Mouse (Mus musculus): ENCODE measurements around the gene Tmem35b. TPM values are rescaled to one million over a fixed set of nuclear protein-coding genes. Genes with fewer than 3 reads are reported as not detected.

Tmem35b gene
- polyA plus RNA-seq, 1 experiment from 2014 or later = 12.4 TPM

GRCm38 (mm10) chr4:127170866-127171265, 47.4 kb downstream of the Tmem35b start:
- no peak overlapping the region for H3K27ac ChIP-seq (replicated peaks; ENCODE audit: low read depth, low read length)
- H3K36me3 ChIP-seq (ENCODE audit: control insufficient read depth, insufficient read depth, low read length) = no peaks in the 10 kb centered on the region
- DNase-seq (ENCODE audit: low spot score) = no peak
- H3K9ac ChIP-seq (ENCODE audit: low read depth, low read length) = no peak overlapping the region
- peaks cover 62% of the 10 kb centered on the region for H3K27me3 ChIP-seq (replicated peaks; ENCODE audit: control insufficient read depth, insufficient read depth, low read length)
- no peaks in the 10 kb centered on the region; the same call in 1 of the 2 replicates for H3K4me1 ChIP-seq (ENCODE audit: control insufficient read depth, insufficient read depth, low read length)
- H3K4me3 ChIP-seq (ENCODE audit: low read depth, low read length) = no peak overlapping the region
- 0 out of 2 replicates have a peak, but pooled peaks cover 4% of the 10 kb centered on the region for H3K9me3 ChIP-seq (ENCODE audit: control insufficient read depth, low read length)
- no peak overlapping the region for H3K4me2 ChIP-seq (ENCODE audit: low read depth, low read length)
- 40% methylated on average over 5 of the region's 5 CpGs for WGBS
- ATAC-seq (ENCODE audit: low read depth) = no peak

GRCm38 (mm10) chr4:127171341-127171905, 47.9 kb downstream of the Tmem35b start:
- ATAC-seq (ENCODE audit: low read depth) = no peak
- Histone ChIP-seq H3K4me3 (ENCODE audit: low read depth, low read length) (no peak overlapping the region), H3K27ac (replicated peaks; ENCODE audit: low read depth, low read length) (no peak overlapping the region), H3K9me3 (ENCODE audit: control insufficient read depth, low read length) (0 out of 2 replicates have a peak, but pooled peaks cover under 1% of the 10 kb centered on the region), H3K9ac (ENCODE audit: low read depth, low read length) (no peak overlapping the region), H3K4me2 (ENCODE audit: low read depth, low read length) (no peak overlapping the region), H3K4me1 (ENCODE audit: control insufficient read depth, insufficient read depth, low read length) (no peaks in the 10 kb centered on the region; the same call in 1 of the 2 replicates), H3K36me3 (ENCODE audit: control insufficient read depth, insufficient read depth, low read length) (no peaks in the 10 kb centered on the region), H3K27me3 (replicated peaks; ENCODE audit: control insufficient read depth, insufficient read depth, low read length) (peaks cover 62% of the 10 kb centered on the region)
- DNase-seq (ENCODE audit: low spot score) = no peak
- WGBS = 48% methylated on average over 4 of the region's 4 CpGs

DNA sequence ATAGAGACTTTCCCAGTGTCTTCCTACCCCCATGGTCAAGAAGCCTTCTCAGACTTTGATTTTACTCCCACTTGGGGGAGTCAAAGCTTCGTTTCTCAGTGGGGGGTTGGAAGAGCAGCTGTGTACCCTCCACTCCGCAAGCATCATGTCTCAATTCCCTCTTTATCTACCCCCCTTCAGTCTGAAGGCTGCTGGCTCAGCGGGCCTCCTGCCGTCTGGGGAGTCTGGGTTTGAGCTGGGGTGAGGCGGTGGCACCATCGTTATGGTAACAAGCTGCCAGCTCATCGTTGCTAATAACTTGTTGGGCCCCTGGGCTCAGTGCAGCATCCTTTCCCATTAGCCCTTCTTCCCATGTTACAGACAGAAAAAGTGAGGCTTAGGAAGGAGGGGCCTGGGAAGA, 48.6 kb downstream of the Tmem35b start:
- Histone ChIP-seq H3K4me1 (ENCODE audit: control insufficient read depth, insufficient read depth, low read length) (no peaks in the 10 kb centered on the region; the same call in 1 of the 2 replicates), H3K36me3 (ENCODE audit: control insufficient read depth, insufficient read depth, low read length) (no peaks in the 10 kb centered on the region), H3K27me3 (replicated peaks; ENCODE audit: control insufficient read depth, insufficient read depth, low read length) (peaks cover 56% of the 10 kb centered on the region), H3K9me3 (ENCODE audit: control insufficient read depth, low read length) (no peaks in the 10 kb centered on the region), H3K9ac (ENCODE audit: low read depth, low read length) (no peak overlapping the region), H3K4me3 (ENCODE audit: low read depth, low read length) (no peak overlapping the region), H3K27ac (replicated peaks; ENCODE audit: low read depth, low read length) (no peak overlapping the region), H3K4me2 (ENCODE audit: low read depth, low read length) (no peak overlapping the region)
- DNase-seq (ENCODE audit: low spot score) (no peak), ATAC-seq (ENCODE audit: low read depth) (no peak)
- 15% methylated on average over 7 of the region's 7 CpGs for WGBS

- no peaks in the 10 kb centered on the region for H3K9me3 ChIP-seq (ENCODE audit: control insufficient read depth, low read length)
- WGBS = 52% methylated on average over 4 of the region's 4 CpGs
These were observed 49.1 kb downstream of the Tmem35b start for GRCm38 (mm10) chr4:127172614-127173013.

GRCm38 (mm10) chr4:127173461-127173860, 50.0 kb downstream of the Tmem35b start:
- no peaks in the 10 kb centered on the region for H3K4me1 ChIP-seq (ENCODE audit: control insufficient read depth, insufficient read depth, low read length)
- 0% methylated on average over 8 of the region's 8 CpGs for WGBS
- H3K4me3 ChIP-seq (ENCODE audit: low read depth, low read length) = no peak overlapping the region
- H3K4me2 ChIP-seq (ENCODE audit: low read depth, low read length) = no peak overlapping the region
- DNase-seq (ENCODE audit: low spot score) (peak; percentile 86), ATAC-seq (ENCODE audit: low read depth) (no peak)
- H3K27ac ChIP-seq (replicated peaks; ENCODE audit: low read depth, low read length) = no peak overlapping the region
- H3K36me3 ChIP-seq (ENCODE audit: control insufficient read depth, insufficient read depth, low read length) = no peaks in the 10 kb centered on the region
- peaks cover 54% of the 10 kb centered on the region for H3K27me3 ChIP-seq (replicated peaks; ENCODE audit: control insufficient read depth, insufficient read depth, low read length)
- H3K9me3 ChIP-seq (ENCODE audit: control insufficient read depth, low read length) = no peaks in the 10 kb centered on the region
- H3K9ac ChIP-seq (ENCODE audit: low read depth, low read length) = no peak overlapping the region

More at GRCm38 (mm10) chr4:127172614-127173013, 49.1 kb downstream of the Tmem35b start:
- H3K27me3 ChIP-seq (replicated peaks; ENCODE audit: control insufficient read depth, insufficient read depth, low read length) = peaks cover 54% of the 10 kb centered on the region
- H3K27ac ChIP-seq (replicated peaks; ENCODE audit: low read depth, low read length) = no peak overlapping the region
- no peak overlapping the region for H3K9ac ChIP-seq (ENCODE audit: low read depth, low read length)
- no peaks in the 10 kb centered on the region for H3K36me3 ChIP-seq (ENCODE audit: control insufficient read depth, insufficient read depth, low read length)
- H3K4me1 ChIP-seq (ENCODE audit: control insufficient read depth, insufficient read depth, low read length) = no peaks in the 10 kb centered on the region; the same call in 1 of the 2 replicates
- no peak overlapping the region for H3K4me3 ChIP-seq (ENCODE audit: low read depth, low read length)
- no peak overlapping the region for H3K4me2 ChIP-seq (ENCODE audit: low read depth, low read length)
- DNase-seq (ENCODE audit: low spot score) = no peak
- ATAC-seq (ENCODE audit: low read depth) = no peak

DNA sequence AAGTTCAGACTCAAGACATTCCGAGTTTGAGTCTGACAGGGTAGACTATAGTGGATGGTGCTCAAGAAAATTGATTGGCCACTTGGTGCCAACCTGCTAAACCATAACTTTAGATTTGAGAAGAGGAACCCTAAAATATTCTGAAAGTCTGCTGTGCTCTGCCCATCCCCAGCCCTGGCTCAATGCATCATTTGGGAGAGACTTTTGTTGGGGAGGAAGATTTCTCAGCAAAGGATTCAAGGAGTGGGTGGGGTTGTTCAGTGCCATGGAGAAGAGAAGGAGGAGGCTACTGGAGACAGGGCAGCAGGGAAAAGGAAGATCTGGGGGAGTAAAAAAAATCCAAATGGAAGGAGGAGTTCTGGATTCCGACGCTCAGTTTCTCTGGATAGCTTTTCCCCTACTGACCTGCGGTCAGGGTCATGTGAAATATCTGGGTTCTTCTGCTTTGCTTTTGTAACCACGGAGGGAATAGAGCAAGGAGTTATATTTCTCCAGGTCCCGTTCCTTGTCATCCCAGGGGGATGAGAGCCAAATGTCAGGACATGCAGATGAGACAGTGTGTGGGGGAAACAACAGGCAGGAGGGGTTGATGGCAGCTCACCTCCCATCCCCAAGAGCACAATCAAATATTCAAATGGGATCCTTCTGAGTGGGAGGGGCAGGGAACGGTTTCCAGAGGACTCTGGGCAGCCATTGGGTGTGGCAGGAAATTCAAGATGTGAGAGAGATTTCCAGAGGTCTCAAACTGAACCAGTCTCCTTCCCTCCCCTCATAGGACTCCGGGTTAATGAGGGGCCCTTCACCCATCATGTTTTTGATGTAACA, 50.8 kb downstream of the Tmem35b start:
- Histone ChIP-seq H3K9me3 (ENCODE audit: control insufficient read depth, low read length) (no peaks in the 10 kb centered on the region), H3K4me1 (ENCODE audit: control insufficient read depth, insufficient read depth, low read length) (no peaks in the 10 kb centered on the region), H3K4me3 (ENCODE audit: low read depth, low read length) (no peak overlapping the region), H3K27ac (replicated peaks; ENCODE audit: low read depth, low read length) (no peak overlapping the region), H3K36me3 (ENCODE audit: control insufficient read depth, insufficient read depth, low read length) (no peaks in the 10 kb centered on the region), H3K9ac (ENCODE audit: low read depth, low read length) (no peak overlapping the region), H3K4me2 (ENCODE audit: low read depth, low read length) (no peak overlapping the region), H3K27me3 (replicated peaks; ENCODE audit: control insufficient read depth, insufficient read depth, low read length) (peaks cover 55% of the 10 kb centered on the region)
- no peak for DNase-seq (ENCODE audit: low spot score)
- WGBS = 54% methylated on average over 8 of the region's 8 CpGs
- no peak for ATAC-seq (ENCODE audit: low read depth)

DNA sequence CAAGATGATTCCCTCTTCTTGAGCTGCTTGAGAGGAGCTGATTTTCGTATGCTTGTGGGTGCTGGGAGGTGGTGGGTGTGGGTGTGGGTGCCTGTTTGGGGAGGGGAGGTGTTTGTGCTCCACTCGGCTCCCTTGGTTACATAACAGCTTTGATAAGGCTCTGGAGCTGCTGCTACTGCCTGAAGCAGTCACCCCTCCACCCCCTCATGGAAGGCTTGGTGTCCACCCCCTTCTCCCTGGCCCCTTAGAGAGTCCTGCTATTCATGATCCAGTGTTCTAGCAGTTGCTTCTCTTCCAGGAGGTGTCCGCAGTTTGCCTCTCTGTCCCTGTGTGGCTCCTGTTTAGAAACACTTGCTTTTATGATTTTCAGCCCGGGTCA, 51.4 kb downstream of the Tmem35b start:
- WGBS = 72% methylated on average over 4 of the region's 4 CpGs
- no peaks in the 10 kb centered on the region for H3K4me1 ChIP-seq (ENCODE audit: control insufficient read depth, insufficient read depth, low read length)
- no peak overlapping the region for H3K4me2 ChIP-seq (ENCODE audit: low read depth, low read length)
- no peak overlapping the region for H3K27ac ChIP-seq (replicated peaks; ENCODE audit: low read depth, low read length)
- no peak for DNase-seq (ENCODE audit: low spot score)
- ATAC-seq (ENCODE audit: low read depth) = no peak
- H3K4me3 ChIP-seq (ENCODE audit: low read depth, low read length) = no peak overlapping the region
- no peaks in the 10 kb centered on the region for H3K9me3 ChIP-seq (ENCODE audit: control insufficient read depth, low read length)
- H3K27me3 ChIP-seq (replicated peaks; ENCODE audit: control insufficient read depth, insufficient read depth, low read length) = peaks cover 52% of the 10 kb centered on the region
- no peaks in the 10 kb centered on the region for H3K36me3 ChIP-seq (ENCODE audit: control insufficient read depth, insufficient read depth, low read length)
- H3K9ac ChIP-seq (ENCODE audit: low read depth, low read length) = no peak overlapping the region

- no peaks in the 10 kb centered on the region for H3K4me1 ChIP-seq (ENCODE audit: control insufficient read depth, insufficient read depth, low read length)
- DNase-seq (ENCODE audit: low spot score) (no peak), ATAC-seq (ENCODE audit: low read depth) (no peak)
- no peak overlapping the region for H3K4me3 ChIP-seq (ENCODE audit: low read depth, low read length)
- no peaks in the 10 kb centered on the region for H3K36me3 ChIP-seq (ENCODE audit: control insufficient read depth, insufficient read depth, low read length)
- WGBS = 73% methylated on average over 11 of the region's 11 CpGs
- no peak overlapping the region for H3K9ac ChIP-seq (ENCODE audit: low read depth, low read length)
- H3K9me3 ChIP-seq (ENCODE audit: control insufficient read depth, low read length) = 0 out of 2 replicates have a peak, but pooled peaks cover 4% of the 10 kb centered on the region
- H3K27me3 ChIP-seq (replicated peaks; ENCODE audit: control insufficient read depth, insufficient read depth, low read length) = peaks cover 30% of the 10 kb centered on the region
- no peak overlapping the region for H3K4me2 ChIP-seq (ENCODE audit: low read depth, low read length)
- H3K27ac ChIP-seq (replicated peaks; ENCODE audit: low read depth, low read length) = no peak overlapping the region
These were observed 54.5 kb downstream of the Tmem35b start for GRCm38 (mm10) chr4:127177961-127178360.
